Mouse (Mus musculus): ENCODE measurements around the gene Dpyd.
A peak's percentile ranks its signal among the peaks of the same experiment; 100 is the strongest.

Gene Dpyd

GRCm38 (mm10) chr3:118561554-118562310, at the start of gene Dpyd:
TSS of gene Dpyd (plus strand) at chr3:118562129.
- peak; percentile 77 for DNase-seq

- DNase-seq: no peak
Observed at GRCm38 (mm10) chr3:118537676-118538075, 24.3 kb upstream of the Dpyd start.

- no peak for DNase-seq
Observed at GRCm38 (mm10) chr3:118541766-118542165, 20.2 kb upstream of the Dpyd start.

GRCm38 (mm10) chr3:118547551-118548210, 14.2 kb upstream of the Dpyd start:
- DNase-seq: no peak

GRCm38 (mm10) chr3:118557605-118558004, 4.3 kb upstream of the Dpyd start:
- DNase-seq: no peak

GRCm38 (mm10) chr3:118559936-118560335, 2.0 kb upstream of the Dpyd start:
- DNase-seq: no peak

GRCm38 (mm10) chr3:118562311-118562671, 362 bp downstream of the Dpyd start:
- no peak for DNase-seq

GRCm38 (mm10) chr3:118566779-118567178, 4.8 kb downstream of the Dpyd start:
- DNase-seq: no peak

GRCm38 (mm10) chr3:118570197-118570596, 8.3 kb downstream of the Dpyd start:
- DNase-seq: no peak

- DNase-seq: no peak
Observed at GRCm38 (mm10) chr3:118590559-118590958, 28.6 kb downstream of the Dpyd start.

GRCm38 (mm10) chr3:118594864-118595263, 32.9 kb downstream of the Dpyd start:
- DNase-seq: no peak

GRCm38 (mm10) chr3:118595693-118596092, 33.8 kb downstream of the Dpyd start:
- no peak for DNase-seq

- DNase-seq: no peak
Observed at GRCm38 (mm10) chr3:118601689-118602640, 40.0 kb downstream of the Dpyd start.

GRCm38 (mm10) chr3:118608708-118609107, 46.8 kb downstream of the Dpyd start:
- DNase-seq: no peak

GRCm38 (mm10) chr3:118626455-118627375, 64.8 kb downstream of the Dpyd start:
- DNase-seq: no peak

- DNase-seq: no peak
Observed at GRCm38 (mm10) chr3:118629737-118630136, 67.8 kb downstream of the Dpyd start.

GRCm38 (mm10) chr3:118646024-118646570, 84.2 kb downstream of the Dpyd start:
- no peak for DNase-seq

GRCm38 (mm10) chr3:118663987-118664692, 102.2 kb downstream of the Dpyd start:
- DNase-seq: no peak

GRCm38 (mm10) chr3:118674121-118674745, 112.3 kb downstream of the Dpyd start:
- DNase-seq: no peak

GRCm38 (mm10) chr3:118675441-118675840, 113.5 kb downstream of the Dpyd start:
- no peak for DNase-seq
